Mouse (Mus musculus): ENCODE results near the gene Acss2.

- no peak for TF ChIP-seq POLR2A (IDR thresholded peaks at IDR 0.05; ENCODE audit: borderline replicate concordance, insufficient read depth, low read length)
- no peak for TF ChIP-seq CTCF (IDR thresholded peaks at IDR 0.05; ENCODE audit: borderline replicate concordance, insufficient read depth, low read depth, low read length)
Observed at GRCm38 (mm10) chr2:155634562-155634961, 116.8 kb downstream of the Acss2 start.

Measured in cerebellum, adult 2 months (tissue).